Mouse (Mus musculus) stomach, embryonic 16.5 days (tissue): Measurements from ENCODE around the gene Hectd2. TPM values are rescaled to one million over a fixed set of nuclear protein-coding genes. Genes with fewer than 3 reads are reported as not detected.

Experiments
- ATAC-seq: fragments of 200-750 bp; cut with Nextera tagmentation; 2 replicates; pipeline ENCODE4 v1.8.0; 2017; ENCODE audit warnings: moderate number of reproducible peaks, moderate TSS enrichment; ENCODE audit not compliant: insufficient read depth, low FRiP score
- H3K27ac ChIP-seq: fragments of 300-500 bp; sonication (generic); 2 replicates; pipeline ENCODE4 v1.5.1; 2014; ENCODE audit warnings: low read length
- H3K27me3 ChIP-seq: fragments of 300-500 bp; sonication (generic); 2 replicates; pipeline ENCODE4 v1.6.1; 2014; ENCODE audit warnings: low read length, control low read depth, mixed read lengths; ENCODE audit not compliant: control insufficient read depth, insufficient read depth
- H3K36me3 ChIP-seq: fragments of 300-500 bp; sonication (generic); 2 replicates; pipeline ENCODE4 v1.6.1; 2014; ENCODE audit warnings: low read length; ENCODE audit not compliant: control insufficient read depth, insufficient read depth
- H3K4me1 ChIP-seq: fragments of 300-500 bp; sonication (generic); 2 replicates; pipeline ENCODE4 v1.6.1; 2014; ENCODE audit warnings: low read length, control low read depth, mixed read lengths; ENCODE audit not compliant: control insufficient read depth, insufficient read depth
- H3K4me2 ChIP-seq: fragments of 300-500 bp; sonication (generic); 2 replicates; pipeline ENCODE4 v1.6.1; 2014; ENCODE audit warnings: low read depth, low read length, mixed read lengths
- H3K4me3 ChIP-seq: fragments of 300-500 bp; sonication (generic); replicated peaks from 2 replicates; pipeline ENCODE4 v1.5.1; 2014; ENCODE audit warnings: mild to moderate bottlenecking, low read length
- H3K9ac ChIP-seq: fragments of 300-500 bp; sonication (generic); 2 replicates; pipeline ENCODE4 v1.6.1; 2014; ENCODE audit warnings: low read length
- H3K9me3 ChIP-seq: fragments of 300-500 bp; sonication (generic); replicated peaks from 2 replicates; pipeline ENCODE4 v1.6.1; 2016; ENCODE audit warnings: low read length, control low read depth; ENCODE audit not compliant: control insufficient read depth
- WGBS: fragments of 180-500 bp; shearing (Covaris S2); extraction: QIAGEN DNeasy Blood & Tissue Kit; methylation state at CpG from one replicate; pipeline ENCODE4 v1.1.7; 2014; 5-methylcytosine and 5-hydroxymethylcytosine counted together
- polyA plus RNA-seq: library from polyadenylated mRNA; unstranded; fragments of >200 nt; fragmentation: Nextera tagmentation; extraction: Ambion mirVana; gene quantifications from 2 replicates; pipeline ENCODE4 v1.2.1, GENCODE M21; 2015

Gene Hectd2
- polyA plus RNA-seq, 1 experiment from 2014 or later = 3.3 TPM

DNA sequence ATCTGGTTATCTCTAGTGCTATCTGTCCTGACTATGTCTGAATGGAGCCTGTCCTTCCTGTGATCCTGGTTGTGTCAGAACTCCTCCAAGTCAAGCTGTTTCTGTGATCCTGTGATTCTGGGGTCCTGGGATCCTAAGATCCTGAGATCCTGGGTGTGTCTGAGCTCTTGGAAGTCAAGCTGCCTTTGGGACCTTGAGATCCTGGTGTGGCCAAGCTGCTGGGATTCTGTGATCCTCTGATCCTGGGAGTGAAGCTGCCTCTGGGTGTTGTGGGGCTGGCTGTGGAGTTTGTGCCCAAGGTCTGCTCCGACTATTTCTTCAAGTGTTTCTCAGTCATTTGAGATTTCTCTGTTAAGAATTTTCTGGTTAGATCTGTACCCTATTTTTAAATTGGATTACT is 98.2 kb downstream of the Hectd2 start:
- no peak overlapping the region for H3K4me2 ChIP-seq
- WGBS = 84% methylated on average over 1 of the region's 1 CpGs
- no peak overlapping the region for H3K27ac ChIP-seq
- no peak for ATAC-seq
- no peak overlapping the region for H3K4me3 ChIP-seq
- H3K4me1 ChIP-seq = no peaks in the 10 kb centered on the region
- H3K27me3 ChIP-seq = no peaks in the 10 kb centered on the region
- no peak overlapping the region for H3K9ac ChIP-seq
- no peaks in the 10 kb centered on the region for H3K36me3 ChIP-seq
- no peaks in the 10 kb centered on the region for H3K9me3 ChIP-seq

DNA sequence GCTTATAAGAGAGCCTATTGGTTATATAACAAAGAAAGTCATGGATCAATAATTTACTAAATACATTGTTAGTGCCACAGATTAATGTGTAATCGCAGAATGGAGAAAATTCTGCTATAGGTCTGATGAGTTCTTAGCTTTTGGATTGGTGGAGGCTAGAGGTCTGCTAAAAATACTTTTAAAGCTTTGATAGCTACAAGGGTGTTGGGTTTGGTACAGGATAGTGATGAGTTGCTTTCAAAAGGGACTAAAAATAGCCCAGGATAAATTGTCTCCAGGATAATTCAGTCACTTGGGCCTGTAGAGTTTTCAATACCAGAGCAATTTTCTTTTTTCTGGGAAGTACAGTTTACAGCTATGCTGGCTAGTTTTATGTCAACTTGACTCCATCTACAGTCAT is 108.3 kb downstream of the Hectd2 start:
- ATAC-seq = no peak
- no peak overlapping the region for H3K27ac ChIP-seq

DNA sequence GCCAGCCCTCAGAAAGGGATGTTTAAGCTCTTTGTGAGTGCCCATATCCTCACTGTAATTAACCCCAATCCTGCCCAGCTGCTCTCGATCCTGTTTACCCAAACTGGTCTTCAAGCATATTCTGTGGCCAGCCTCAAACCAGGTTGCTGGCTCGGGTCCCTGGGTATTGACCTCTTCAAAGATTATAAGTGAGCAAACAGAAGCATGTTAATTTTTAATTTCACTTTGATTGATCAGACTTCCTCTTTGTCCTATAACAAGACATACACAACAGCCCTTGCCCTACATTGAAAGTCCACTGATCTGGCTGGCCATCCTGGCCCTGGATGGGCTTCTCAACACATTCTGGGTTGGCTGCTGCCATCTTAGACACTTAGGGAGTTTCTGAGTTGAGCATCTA is 109.5 kb downstream of the Hectd2 start:
- H3K36me3 ChIP-seq = no peaks in the 10 kb centered on the region
- no peak overlapping the region for H3K4me2 ChIP-seq
- no peaks in the 10 kb centered on the region for H3K9me3 ChIP-seq
- H3K27ac ChIP-seq = no peak overlapping the region
- WGBS = 59% methylated on average over 2 of the region's 2 CpGs
- 0 out of 2 replicates have a peak, but pooled peaks cover 3% of the 10 kb centered on the region for H3K4me1 ChIP-seq
- no peak for ATAC-seq
- H3K4me3 ChIP-seq = no peak overlapping the region
- H3K9ac ChIP-seq = no peak overlapping the region
- H3K27me3 ChIP-seq = no peaks in the 10 kb centered on the region

More for the DNA sequence above, 108.3 kb downstream of the Hectd2 start:
- H3K4me3 ChIP-seq = no peak overlapping the region
- no peak overlapping the region for H3K9ac ChIP-seq
- 98% methylated on average over 1 of the region's 1 CpGs for WGBS
- H3K4me2 ChIP-seq = no peak overlapping the region
- 0 out of 2 replicates have a peak, but pooled peaks cover 3% of the 10 kb centered on the region for H3K4me1 ChIP-seq
- H3K9me3 ChIP-seq = no peaks in the 10 kb centered on the region
- no peaks in the 10 kb centered on the region for H3K27me3 ChIP-seq
- H3K36me3 ChIP-seq = no peaks in the 10 kb centered on the region

DNA sequence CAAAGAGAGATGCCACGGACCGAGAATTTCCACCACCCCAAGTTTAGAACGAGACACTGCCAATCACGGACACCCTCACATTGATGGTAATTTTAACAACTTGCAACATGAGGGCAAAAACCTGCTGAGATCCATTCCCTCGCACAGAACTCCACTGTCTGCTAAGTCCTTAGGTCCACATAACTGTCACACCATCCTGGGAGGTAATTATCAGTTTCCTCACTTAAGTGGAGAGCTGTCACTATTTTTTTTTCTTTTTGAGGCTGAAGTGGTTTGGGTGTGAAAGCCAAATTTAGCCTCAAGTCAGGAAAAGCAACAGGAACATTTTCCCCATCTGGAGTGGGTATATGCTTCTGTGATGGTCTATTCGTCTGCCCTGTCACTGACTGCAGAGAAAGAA is 110.0 kb downstream of the Hectd2 start:
- Histone ChIP-seq H3K9ac (no peak overlapping the region), H3K27ac (no peak overlapping the region), H3K9me3 (no peaks in the 10 kb centered on the region), H3K4me2 (no peak overlapping the region), H3K27me3 (no peaks in the 10 kb centered on the region), H3K36me3 (no peaks in the 10 kb centered on the region), H3K4me1 (0 out of 2 replicates have a peak, but pooled peaks cover 3% of the 10 kb centered on the region), H3K4me3 (no peak overlapping the region)
- WGBS = 74% methylated on average over 6 of the region's 6 CpGs
- no peak for ATAC-seq

DNA sequence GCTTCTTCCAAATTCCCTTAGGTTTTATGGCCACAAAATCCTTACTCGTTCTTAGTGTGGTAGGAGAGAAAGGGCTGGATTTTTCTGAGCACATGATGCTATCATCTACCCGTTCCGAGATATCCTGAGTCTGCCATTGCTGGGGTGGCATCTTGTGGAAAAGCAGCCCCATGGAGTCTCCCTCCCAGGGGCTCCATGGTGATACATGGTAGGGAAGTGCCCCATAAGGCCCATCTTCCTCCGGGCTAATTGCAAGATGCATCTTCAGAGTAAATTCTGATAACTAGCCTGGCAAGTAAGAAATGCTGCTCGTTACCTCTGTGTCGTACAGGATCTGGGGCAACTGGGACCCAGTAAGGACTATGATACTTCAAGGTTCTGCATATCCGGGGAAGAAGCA is 110.8 kb downstream of the Hectd2 start:
- no peak overlapping the region for H3K27ac ChIP-seq
- no peaks in the 10 kb centered on the region for H3K27me3 ChIP-seq
- no peak overlapping the region for H3K9ac ChIP-seq
- H3K4me3 ChIP-seq = no peak overlapping the region
- H3K4me2 ChIP-seq = no peak overlapping the region
- no peak for ATAC-seq
- no peaks in the 10 kb centered on the region for H3K9me3 ChIP-seq
- H3K4me1 ChIP-seq = 0 out of 2 replicates have a peak, but pooled peaks cover 3% of the 10 kb centered on the region
- no peaks in the 10 kb centered on the region for H3K36me3 ChIP-seq
- 78% methylated on average over 7 of the region's 7 CpGs for WGBS

DNA sequence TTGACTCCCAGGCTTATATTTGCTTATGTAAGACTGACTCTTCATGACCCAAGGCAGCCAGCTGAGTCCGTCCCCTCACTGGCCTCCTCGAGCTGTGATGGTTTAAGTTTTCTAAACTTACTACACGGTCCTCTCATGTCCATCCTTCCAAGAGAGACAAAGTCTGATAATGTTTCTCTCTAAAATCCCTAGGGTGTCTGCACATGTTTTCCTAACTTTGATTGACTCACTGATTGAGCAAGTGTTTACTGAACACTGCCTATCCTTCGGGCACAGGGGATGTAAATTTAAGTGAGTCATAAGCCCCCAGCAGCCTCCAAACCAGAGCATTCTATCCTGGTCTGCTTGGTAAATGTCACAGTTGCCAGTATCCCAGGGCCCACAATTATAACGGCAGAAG is 111.2 kb downstream of the Hectd2 start:
- no peak for ATAC-seq
- no peak overlapping the region for H3K9ac ChIP-seq
- H3K4me2 ChIP-seq = no peak overlapping the region
- H3K4me1 ChIP-seq = 0 out of 2 replicates have a peak, but pooled peaks cover 3% of the 10 kb centered on the region
- WGBS = 45% methylated on average over 5 of the region's 5 CpGs
- H3K4me3 ChIP-seq = no peak overlapping the region
- H3K27me3 ChIP-seq = no peaks in the 10 kb centered on the region
- H3K27ac ChIP-seq = no peak overlapping the region
- no peaks in the 10 kb centered on the region for H3K9me3 ChIP-seq
- no peaks in the 10 kb centered on the region for H3K36me3 ChIP-seq

DNA sequence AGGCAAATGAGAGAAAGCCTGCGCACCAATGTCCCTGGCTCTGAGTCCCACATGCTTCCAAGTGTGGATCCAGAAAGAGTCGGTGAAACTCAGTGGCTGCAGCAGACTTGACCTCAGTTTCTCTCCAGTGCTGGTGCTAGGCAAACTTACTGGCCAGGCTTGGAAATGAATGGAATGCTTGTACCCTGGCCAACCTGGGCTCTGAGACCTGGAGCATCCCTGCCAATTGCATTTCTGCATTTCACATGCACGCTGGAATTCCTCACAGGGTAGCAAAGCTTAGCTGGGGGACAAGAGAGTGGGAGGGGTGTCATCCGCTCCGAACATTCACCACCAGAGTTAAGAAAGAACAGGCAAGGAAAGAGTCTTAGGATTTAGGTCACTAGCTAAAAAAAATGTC is 112.0 kb downstream of the Hectd2 start:
- H3K9ac ChIP-seq = no peak overlapping the region
- ATAC-seq = no peak
- H3K36me3 ChIP-seq = no peaks in the 10 kb centered on the region
- H3K27ac ChIP-seq = no peak overlapping the region
- no peak overlapping the region for H3K4me3 ChIP-seq
- peaks cover 5% of the 10 kb centered on the region; the same call in 1 of the 2 replicates for H3K4me1 ChIP-seq
- 93% methylated on average over 5 of the region's 5 CpGs for WGBS
- H3K9me3 ChIP-seq = no peaks in the 10 kb centered on the region
- no peak overlapping the region for H3K4me2 ChIP-seq
- H3K27me3 ChIP-seq = no peaks in the 10 kb centered on the region

DNA sequence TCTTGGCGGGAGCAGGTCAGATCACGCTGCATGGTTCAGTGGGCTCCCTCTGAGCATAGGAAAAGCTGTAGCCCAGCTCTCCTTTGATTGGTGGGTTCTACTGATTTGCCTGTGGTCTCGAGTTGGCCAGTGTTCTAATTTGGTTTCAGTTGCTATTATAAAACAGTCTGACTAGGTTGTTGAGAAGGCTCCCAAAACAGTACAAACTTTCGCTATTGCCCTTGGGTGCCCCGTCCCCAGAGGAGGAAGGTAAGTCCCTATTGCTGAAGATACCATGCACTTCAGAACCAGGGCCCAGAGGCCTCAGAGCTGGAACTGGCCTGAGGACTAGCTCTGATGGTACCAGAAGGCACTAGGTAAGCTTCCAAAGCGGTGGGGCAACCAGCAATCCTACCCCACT is 112.9 kb downstream of the Hectd2 start:
- Histone ChIP-seq H3K27ac (no peak overlapping the region), H3K4me1 (peaks cover 7% of the 10 kb centered on the region; the same call in 1 of the 2 replicates), H3K9ac (no peak overlapping the region), H3K4me2 (no peak overlapping the region), H3K27me3 (no peaks in the 10 kb centered on the region), H3K4me3 (no peak overlapping the region), H3K9me3 (no peaks in the 10 kb centered on the region), H3K36me3 (no peaks in the 10 kb centered on the region)
- WGBS = 93% methylated on average over 6 of the region's 6 CpGs
- no peak for ATAC-seq

DNA sequence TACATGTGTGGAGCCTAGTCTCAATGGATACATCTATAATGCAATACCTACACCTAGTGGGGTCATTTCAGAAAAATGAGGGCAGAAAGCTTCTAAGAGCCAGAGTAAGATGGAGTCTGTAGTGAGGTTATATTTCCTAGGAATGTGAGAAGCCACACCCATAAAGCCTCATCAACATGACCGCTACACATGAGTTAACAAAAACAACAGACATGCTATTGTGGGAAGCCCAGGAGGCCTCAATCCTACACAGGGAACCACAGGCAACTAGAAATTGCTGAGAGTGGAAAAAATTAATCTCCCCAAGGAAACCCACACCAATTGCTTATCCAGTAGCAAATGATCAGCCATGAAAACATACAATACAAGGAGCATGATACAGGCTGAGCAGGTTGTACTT is 113.7 kb downstream of the Hectd2 start:
- ATAC-seq = no peak
- Histone ChIP-seq H3K9ac (no peak overlapping the region), H3K9me3 (no peaks in the 10 kb centered on the region), H3K27ac (no peak overlapping the region), H3K4me3 (no peak overlapping the region), H3K36me3 (no peaks in the 10 kb centered on the region), H3K4me1 (peaks cover 7% of the 10 kb centered on the region; the same call in 1 of the 2 replicates), H3K27me3 (no peaks in the 10 kb centered on the region), H3K4me2 (no peak overlapping the region)
- 85% methylated on average over 1 of the region's 1 CpGs for WGBS
